Mouse (Mus musculus) gastrocnemius, postnatal 14 days (tissue): ENCODE measurements at regions not wholly inside any gene's neighbourhood (a gene's known extent, or its start where the extent isn't known, plus 50 kb on each side); places are given as distances from the start of the nearest gene placed in this dataset.
"Not testable (repeated sequence)": the region's sequence is repeated elsewhere in the genome, so short reads cannot be mapped to it uniquely, and the experiment has no call there.

Source experiments
- DNase-seq: peaks from one replicate; pipeline ENCODE4 v3.0.0; 2021; ENCODE audit warnings: mixed read lengths
- intact Hi-C: fragments of 180-260 bp; cut with DNase I; formaldehyde crosslinking; loops from one replicate; pipeline ENCODE4 v1.15.1; 2025; ENCODE audit warnings: low total_unique reads

- intact Hi-C loops, result no loop called here
- DNase-seq, result no peak
Observed at GRCm38 (mm10) chr2:84042793-84043192, 52.4 kb downstream of the Gm13691 start.

DNA sequence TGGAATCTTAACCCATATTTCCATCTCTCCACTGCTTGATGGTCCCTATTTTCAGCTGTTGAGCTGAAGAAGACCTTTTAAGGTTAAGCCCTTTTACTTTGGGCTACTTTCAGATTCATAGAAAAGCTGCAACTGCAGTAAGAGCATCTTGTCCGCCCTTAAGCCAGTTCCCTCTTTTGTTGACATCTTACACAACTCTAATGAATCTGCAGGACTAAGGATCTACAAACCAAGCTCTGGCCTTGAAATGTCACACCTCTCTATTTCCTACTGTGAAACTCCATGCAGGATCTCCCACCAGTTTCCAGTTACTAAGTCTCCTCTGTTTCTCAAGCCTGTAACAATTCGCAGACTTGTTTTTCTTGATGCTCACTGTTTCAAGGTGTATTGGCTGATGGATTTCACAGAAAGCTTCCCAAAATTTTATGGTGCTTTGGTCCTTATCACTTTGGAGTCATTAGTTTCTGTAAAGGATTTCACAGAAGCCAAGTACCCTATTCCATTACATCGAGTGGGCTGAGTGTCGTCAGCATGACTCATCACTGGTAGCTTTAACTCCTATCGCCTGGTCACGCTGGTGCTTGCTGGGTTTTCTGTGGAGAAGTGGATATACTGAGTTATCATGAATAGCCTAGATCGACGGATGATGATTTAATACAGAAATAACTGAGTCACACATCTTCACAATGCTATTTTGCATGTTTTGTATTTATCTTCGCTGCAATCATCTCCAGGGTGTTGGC lies 58.2 kb downstream of the Gm13691 start:
- DNase-seq, result no peak
- intact Hi-C loops, result no loop called here

DNA sequence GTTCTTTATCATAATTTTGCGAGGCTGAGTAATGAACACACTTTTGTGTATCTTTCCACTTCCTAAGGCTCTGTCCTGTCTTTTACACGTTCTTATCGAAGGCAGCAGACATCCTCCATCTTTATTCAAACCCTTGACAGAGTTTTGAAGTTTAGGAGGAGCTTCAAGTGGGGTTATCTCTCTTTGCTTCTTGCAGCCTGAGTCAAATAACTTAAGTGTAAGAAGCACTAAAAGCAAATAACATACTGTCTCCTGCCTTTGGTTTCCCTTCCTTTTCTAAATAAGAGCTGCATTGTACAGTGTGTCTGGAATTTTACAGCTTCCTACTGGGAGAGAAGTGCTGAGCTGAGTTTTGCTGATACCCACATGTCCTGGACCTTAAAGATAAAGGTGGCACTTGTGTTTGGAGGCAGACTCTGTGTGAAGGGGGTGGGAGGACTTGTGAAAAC lies 61.6 kb downstream of the Gm13691 start:
- DNase-seq, result no peak
- intact Hi-C loops, result no loop called here

- intact Hi-C loops, result no loop called here
- DNase-seq, result no peak
Observed at GRCm38 (mm10) chr2:84059246-84059645, 68.9 kb downstream of the Gm13691 start.

DNA sequence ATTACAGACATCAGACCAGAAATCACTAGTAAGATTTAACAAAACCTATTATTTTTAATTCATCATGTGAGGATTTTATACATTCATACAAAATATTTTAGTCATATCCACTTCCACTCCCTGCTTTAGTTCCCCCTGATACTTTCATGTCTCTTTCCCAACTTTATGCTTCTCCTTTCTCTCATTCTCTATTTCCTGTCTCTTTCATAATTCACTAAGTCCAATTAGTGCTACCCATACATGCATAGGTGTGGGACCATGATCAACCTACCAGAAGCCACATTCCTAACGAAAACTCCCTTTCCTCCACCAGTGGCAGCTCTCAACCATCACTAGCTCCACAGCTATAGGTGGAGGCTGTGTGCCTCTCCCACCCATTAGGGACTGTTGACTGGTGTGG lies 70.9 kb downstream of the Gm13691 start:
- DNase-seq, result no peak
- intact Hi-C loops, result no loop called here

- no peak for DNase-seq
- intact Hi-C loops, result no loop called here
Observed at GRCm38 (mm10) chr2:84064371-84064770, 74.0 kb downstream of the Gm13691 start.

DNA sequence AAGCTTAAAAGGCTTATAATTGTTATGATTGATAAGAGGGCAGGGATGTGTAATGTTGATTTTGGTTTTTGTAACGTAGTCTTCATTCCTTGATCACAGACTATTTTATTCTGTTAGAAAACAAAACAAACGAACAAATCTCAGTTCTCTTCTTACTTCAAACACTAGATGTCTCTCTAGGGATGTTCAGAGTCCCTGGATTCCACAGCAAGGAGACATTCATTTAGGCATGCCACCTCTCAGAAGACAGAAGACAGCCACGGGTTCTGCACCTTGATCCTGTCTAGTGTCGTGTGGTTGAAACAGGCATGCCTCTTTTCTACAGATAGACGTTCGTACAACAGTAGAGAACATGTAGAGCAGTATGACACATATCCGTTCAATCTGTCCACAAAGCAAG lies 74.7 kb downstream of the Gm13691 start:
- intact Hi-C loops, result no loop called here
- DNase-seq, result no peak

DNA sequence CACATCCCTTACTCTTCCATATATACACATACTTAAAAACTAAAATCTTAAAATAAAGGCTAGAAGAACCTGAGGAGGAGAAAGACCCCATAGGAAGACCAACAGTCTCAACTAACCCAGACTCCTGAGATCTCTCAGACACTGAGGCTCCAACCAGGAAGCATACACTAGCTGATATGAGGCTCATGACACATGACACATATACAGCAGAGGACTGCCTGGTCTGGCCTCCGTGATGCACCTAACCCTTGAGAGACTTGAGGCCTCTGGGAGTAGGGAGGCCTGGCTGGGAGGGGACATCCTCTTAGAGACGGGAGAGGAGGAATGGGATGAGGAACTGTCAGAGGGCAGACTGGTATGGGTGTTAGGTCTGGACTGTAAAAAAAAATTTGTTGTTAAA lies 75.4 kb downstream of the Gm13691 start:
- no peak for DNase-seq
- intact Hi-C loops, result no loop called here

GRCm38 (mm10) chr2:84066151-84066693 lies 75.9 kb downstream of the Gm13691 start:
- no peak for DNase-seq
- intact Hi-C loops, result no loop called here

- intact Hi-C loops, result no loop called here
- no peak for DNase-seq
Observed at GRCm38 (mm10) chr2:84066785-84067526, 76.6 kb downstream of the Gm13691 start.

DNA sequence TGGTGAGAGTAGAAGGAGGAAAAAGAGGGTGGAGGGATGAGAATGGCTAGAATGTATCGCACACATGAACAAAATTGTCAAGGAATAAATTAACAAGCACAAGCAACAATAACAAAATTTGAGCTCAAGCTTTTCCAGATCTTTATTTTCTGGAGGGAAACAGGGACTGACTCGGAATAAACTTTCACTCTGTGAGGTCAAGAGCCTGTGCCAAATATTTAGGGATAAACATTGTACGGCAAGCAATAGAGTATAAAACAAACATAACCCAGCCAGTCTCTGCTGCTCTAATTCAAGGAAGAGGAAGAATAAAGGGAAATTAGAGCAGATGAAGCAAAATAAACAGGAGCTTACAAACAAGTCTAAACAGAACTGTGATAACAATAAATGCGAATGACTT lies 78.3 kb downstream of the Gm13691 start:
- DNase-seq, result no peak
- intact Hi-C loops, result no loop called here

GRCm38 (mm10) chr2:84069411-84069810 lies 79.1 kb downstream of the Gm13691 start:
- intact Hi-C loops, DNase-seq: not testable (repeated sequence)

GRCm38 (mm10) chr2:84072881-84073583 lies 82.7 kb downstream of the Gm13691 start:
- DNase-seq, result peak; percentile 3
- intact Hi-C loops, result no loop called here

DNA sequence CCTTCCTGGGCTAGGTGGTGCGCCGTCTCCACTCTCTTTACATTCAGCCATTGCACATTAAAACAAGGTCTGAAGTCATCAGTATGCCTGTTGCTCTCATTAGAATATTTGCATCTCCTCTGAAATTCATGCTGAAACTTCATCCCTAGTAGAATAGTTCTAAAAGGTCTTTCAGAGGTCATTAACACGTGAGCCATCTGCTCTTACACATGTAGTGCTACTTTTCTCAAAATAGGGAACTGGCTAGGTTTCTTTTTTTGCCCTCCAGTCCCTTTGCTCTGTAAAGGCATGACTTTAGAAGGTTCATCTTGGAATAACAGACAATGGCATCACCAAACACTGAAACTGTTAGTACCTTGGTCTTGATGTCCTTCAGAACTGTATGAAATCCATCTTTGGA lies 85.6 kb downstream of the Gm13691 start:
- DNase-seq, result no peak
- intact Hi-C loops, result no loop called here

- intact Hi-C loops, result no loop called here
- no peak for DNase-seq
Observed at GRCm38 (mm10) chr2:84079284-84079683, 88.9 kb downstream of the Gm13691 start.

GRCm38 (mm10) chr2:84080228-84080627 lies 89.9 kb downstream of the Gm13691 start:
- no peak for DNase-seq
- intact Hi-C loops, result no loop called here

GRCm38 (mm10) chr2:84094751-84095150 lies 104.4 kb downstream of the Gm13691 start:
- intact Hi-C loops, result no loop called here
- no peak for DNase-seq

- intact Hi-C loops, result no loop called here
- DNase-seq, result no peak
Observed at GRCm38 (mm10) chr2:84098746-84099145, 108.4 kb downstream of the Gm13691 start.

- intact Hi-C loops, result no loop called here
- DNase-seq, result no peak
Observed at GRCm38 (mm10) chr2:84113562-84113961, 123.2 kb downstream of the Gm13691 start.

DNA sequence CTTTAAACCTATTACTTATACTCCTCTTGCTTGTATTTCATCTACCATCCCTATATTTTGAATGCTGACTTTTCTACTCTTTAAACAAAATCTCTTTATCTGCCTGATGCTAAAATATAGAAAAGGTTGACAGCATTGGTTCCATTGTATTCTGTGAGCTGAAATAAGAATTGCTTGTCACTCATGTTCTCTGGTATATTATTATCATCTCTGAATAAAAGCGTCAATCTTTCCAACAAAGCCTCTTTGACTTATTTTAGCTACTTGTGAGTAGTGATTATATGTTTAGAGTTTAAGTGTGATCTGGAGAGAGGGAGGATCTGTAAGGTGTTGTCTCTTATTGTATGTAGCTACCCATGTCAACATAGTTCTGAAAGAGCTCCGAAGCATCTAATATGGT lies 129.5 kb downstream of the Gm13691 start:
- no peak for DNase-seq
- intact Hi-C loops, result no loop called here
